Mouse (Mus musculus) heart, adult 2 months (tissue): ENCODE data around the gene Setd2. TPM values are rescaled to one million over a fixed set of nuclear protein-coding genes. Genes with fewer than 3 reads are reported as not detected.

ENCODE experiments used
- DNase-seq, 2 experiments: peaks; one replicate each; pipeline ENCODE4 v3.0.0; 2021
- H3K27ac ChIP-seq: fragments of 200-600 bp; 2 replicates; pipeline ENCODE4 v1.8.1; 2022
- H3K27me3 ChIP-seq: fragments of 200-500 bp; 2 replicates; pipeline ENCODE4 v1.6.1; 2012; ENCODE audit warnings: mild to moderate bottlenecking, low read length, inconsistent platforms, mixed read lengths; ENCODE audit not compliant: control insufficient read depth, insufficient read depth
- H3K36me3 ChIP-seq: fragments of 200-500 bp; 2 replicates; pipeline ENCODE4 v1.6.1; 2012; ENCODE audit warnings: low read length, inconsistent platforms; ENCODE audit not compliant: control insufficient read depth, insufficient read depth
- H3K4me1 ChIP-seq: fragments of 200-500 bp; 2 replicates; pipeline ENCODE4 v1.6.1; 2011; ENCODE audit warnings: low read length; ENCODE audit not compliant: control insufficient read depth, insufficient read depth
- H3K4me3 ChIP-seq: fragments of 200-600 bp; 2 replicates; pipeline ENCODE4 v1.8.1; 2022
- H3K79me2 ChIP-seq: fragments of 200-500 bp; replicated peaks from 2 replicates; pipeline ENCODE4 v1.6.1; 2012; ENCODE audit warnings: mild to moderate bottlenecking, inconsistent platforms, low read length, moderate library complexity, mixed read lengths; ENCODE audit not compliant: control insufficient read depth, insufficient read depth
- H3K9ac ChIP-seq: fragments of 200-500 bp; 2 replicates; pipeline ENCODE4 v1.6.1; 2012; ENCODE audit warnings: low read depth, mild to moderate bottlenecking, control low read depth, inconsistent platforms, low read length, mixed read lengths
- CTCF ChIP-seq: fragments of 200-600 bp; IDR thresholded peaks from 2 replicates; pipeline ENCODE4 v1.8.1; 2022; ENCODE audit warnings: antibody characterized with exemption, mild to moderate bottlenecking, moderate library complexity
- EP300 ChIP-seq: fragments of 200-500 bp; IDR thresholded peaks from 2 replicates; pipeline ENCODE4 v1.6.1; 2011; ENCODE audit warnings: low read depth, low read length, control low read depth; ENCODE audit not compliant: insufficient read depth
- POLR2A ChIP-seq: fragments of 200-500 bp; IDR thresholded peaks from 2 replicates; pipeline ENCODE4 v1.6.1; 2011; ENCODE audit warnings: mild to moderate bottlenecking, low read depth, low read length, control low read depth; ENCODE audit not compliant: insufficient read depth
- WGBS: fragments of 180-500 bp; shearing (Covaris S2); methylation state at CpG from one replicate; pipeline ENCODE4 v1.1.7; 2018; 5-methylcytosine and 5-hydroxymethylcytosine counted together
- intact Hi-C: fragments of 180-260 bp; cut with DNase I; formaldehyde crosslinking; loops from one replicate; pipeline ENCODE4 v1.15.1; 2025
- microRNA-seq, 2 experiments: library from miRNA; unstranded; fragments of <30 nt; microRNA quantifications; one replicate each; pipeline ENCODE4 v1.2.0; 2021
- polyA plus RNA-seq: library from polyadenylated mRNA; depleted of rRNA; stranded (reverse); fragments of >200 nt; gene quantifications from 2 replicates; pipeline ENCODE4 v1.2.3, GENCODE M21; 2012; rRNA removed
- total RNA-seq, 2 experiments: library from RNA; stranded (reverse); gene quantifications; 2 replicates each; pipeline ENCODE4 v1.2.3; 2021

Setd2 gene
- total and polyA plus RNA-seq, 3 experiments = 22.4 to 37.7 (median 36.4) TPM

DNA sequence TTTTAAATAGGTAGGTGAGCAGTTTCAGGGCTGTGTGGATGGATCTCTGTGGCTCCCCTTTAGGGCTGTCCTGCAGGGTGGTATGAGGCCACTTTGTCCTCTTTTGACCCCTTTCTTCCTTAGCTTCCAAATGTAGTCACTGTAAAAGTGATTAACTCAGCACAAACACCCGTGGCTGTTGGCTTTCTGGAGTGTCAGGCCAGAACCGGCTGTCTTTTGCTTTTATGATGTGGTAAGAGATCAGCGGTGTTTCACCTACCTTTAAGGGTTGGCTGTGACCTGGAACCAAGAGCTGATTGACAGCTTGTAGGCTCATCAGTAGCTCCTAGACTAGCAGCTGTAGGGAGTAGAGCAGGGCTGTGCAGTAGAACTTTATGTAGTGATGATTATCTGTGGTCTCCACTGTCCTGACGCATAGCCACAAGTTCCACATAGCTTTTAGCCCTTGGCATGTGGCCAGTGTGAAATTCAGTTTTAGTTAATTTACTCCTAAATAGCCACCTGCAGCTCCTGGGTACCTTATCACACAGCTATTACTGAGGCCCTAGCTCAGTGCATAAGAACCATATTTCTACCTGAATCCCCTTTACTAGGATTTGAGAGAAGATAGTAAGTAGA is 134.9 kb downstream of the Setd2 start:
- Histone ChIP-seq H3K9ac (no peak overlapping the region; the same call in 1 of the 2 replicates), H3K4me3 (no peak overlapping the region), H3K27me3 (no peaks in the 10 kb centered on the region), H3K4me1 (peaks cover 32% of the 10 kb centered on the region), H3K36me3 (no peaks in the 10 kb centered on the region; the same call in 1 of the 2 replicates), H3K79me2 (peaks cover 11% of the 10 kb centered on the region), H3K27ac (0 out of 2 replicates have a peak overlapping the region, but pooled peaks have one; percentile 24)
- no peak for DNase-seq
- 19% methylated on average over 4 of the region's 4 CpGs for WGBS
- intact Hi-C loops = no loop called here
- TF ChIP-seq POLR2A (no peak), CTCF (no peak), EP300 (no peak)

Small RNA genes lying within 50 kb of the gene (microRNA-seq; reads per million reads assigned to microRNA genes)
- gene Mir8107 = 0 reads per million in 2 experiments

Other genes starting within 250 kb of the Setd2 start
- 1 to 10 TPM; 2.2 to 2.3 TPM for gene Elp6, start 227.4 kb upstream of the Setd2 start, total RNA-seq
- gene Elp6, start 227.4 kb upstream of the Setd2 start, polyA plus RNA-seq = 4.5 and 4.7 TPM in 2 replicates
- gene Scap, start 199.3 kb upstream of the Setd2 start, total RNA-seq = 10 to 100 TPM; 28.0 to 33.1 TPM
- gene Scap, start 199.3 kb upstream of the Setd2 start, polyA plus RNA-seq = 16.0 and 17.5 TPM in 2 replicates
- gene Ptpn23, start 124.4 kb upstream of the Setd2 start, total RNA-seq = 10 to 100 TPM; 12.9 to 15.2 TPM
- gene Ptpn23, start 124.4 kb upstream of the Setd2 start, polyA plus RNA-seq = 10.5 and 15.4 TPM in 2 replicates
- gene Ngp, start 112.8 kb upstream of the Setd2 start, total RNA-seq = not detected
- 0.94 and 0.96 TPM in 2 replicates for gene Ngp, start 112.8 kb upstream of the Setd2 start, polyA plus RNA-seq
- 10 to 100 TPM; 11.4 to 12.0 TPM for gene Klhl18, start 55.9 kb upstream of the Setd2 start, total RNA-seq
- 13.0 and 18.2 TPM in 2 replicates for gene Klhl18, start 55.9 kb upstream of the Setd2 start, polyA plus RNA-seq
- under 1 TPM; 0.10 to 0.43 TPM for gene Kif9, start 55.6 kb upstream of the Setd2 start, total RNA-seq
- gene Kif9, start 55.6 kb upstream of the Setd2 start, polyA plus RNA-seq = 0.39 and 0.41 TPM in 2 replicates
- 1 to 10 TPM; 1.3 to 1.4 TPM for gene Nradd, start 91.9 kb downstream of the Setd2 start, total RNA-seq
- 2.7 and 2.9 TPM in 2 replicates for gene Nradd, start 91.9 kb downstream of the Setd2 start, polyA plus RNA-seq
- gene Nbeal2, start 121.6 kb downstream of the Setd2 start, total RNA-seq = 1 to 10 TPM; 7.6 to 8.5 TPM
- gene Nbeal2, start 121.6 kb downstream of the Setd2 start, polyA plus RNA-seq = 18.4 and 18.8 TPM in 2 replicates
- 10 to 100 TPM; 54.1 to 66.1 TPM for gene Ccdc12, start 123.9 kb downstream of the Setd2 start, total RNA-seq
- 91.3 and 94.8 TPM in 2 replicates for gene Ccdc12, start 123.9 kb downstream of the Setd2 start, polyA plus RNA-seq
- gene Myl3, start 209.3 kb downstream of the Setd2 start, total RNA-seq = over 10,000 TPM in 1 of 2 experiments, 1,000 to 10,000 TPM in 1; 9,326 to 11,139 TPM
- gene Myl3, start 209.3 kb downstream of the Setd2 start, polyA plus RNA-seq = 9,227 and 12,279 TPM in 2 replicates
- gene Pth1r, start 214.5 kb downstream of the Setd2 start, total RNA-seq = 1 to 10 TPM; 6.0 to 7.0 TPM
- 10.3 and 12.6 TPM in 2 replicates for gene Pth1r, start 214.5 kb downstream of the Setd2 start, polyA plus RNA-seq